Mouse (Mus musculus) ES-E14 (cell line): ENCODE data around the gene Clca1.

ENCODE experiments used
- CHD2 ChIP-seq: IDR thresholded peaks from 2 replicates; pipeline ENCODE4 v1.6.1; 2014; ENCODE audit warnings: mild to moderate bottlenecking, low read depth, low read length, inconsistent platforms
- HCFC1 ChIP-seq: IDR thresholded peaks from 2 replicates; pipeline ENCODE4 v1.6.1; 2012; ENCODE audit warnings: low read length, inconsistent platforms, borderline replicate concordance; ENCODE audit not compliant: insufficient read depth
- MAFK ChIP-seq: IDR thresholded peaks from 2 replicates; pipeline ENCODE4 v1.6.1; 2014; ENCODE audit warnings: mild to moderate bottlenecking, low read depth, low read length, inconsistent platforms; ENCODE audit not compliant: insufficient read depth
- ZC3H11A ChIP-seq: IDR thresholded peaks from 2 replicates; pipeline ENCODE4 v1.6.1; 2012; ENCODE audit warnings: low read depth, mild to moderate bottlenecking, inconsistent platforms, low read length, borderline replicate concordance

GRCm38 (mm10) chr3:145072339-145072738 is 39.8 kb upstream of the Clca1 start:
- TF ChIP-seq HCFC1 (no peak), CHD2 (no peak), MAFK (no peak), ZC3H11A (no peak)
